Mouse (Mus musculus): ENCODE measurements around the gene Cdk17.

DNA sequence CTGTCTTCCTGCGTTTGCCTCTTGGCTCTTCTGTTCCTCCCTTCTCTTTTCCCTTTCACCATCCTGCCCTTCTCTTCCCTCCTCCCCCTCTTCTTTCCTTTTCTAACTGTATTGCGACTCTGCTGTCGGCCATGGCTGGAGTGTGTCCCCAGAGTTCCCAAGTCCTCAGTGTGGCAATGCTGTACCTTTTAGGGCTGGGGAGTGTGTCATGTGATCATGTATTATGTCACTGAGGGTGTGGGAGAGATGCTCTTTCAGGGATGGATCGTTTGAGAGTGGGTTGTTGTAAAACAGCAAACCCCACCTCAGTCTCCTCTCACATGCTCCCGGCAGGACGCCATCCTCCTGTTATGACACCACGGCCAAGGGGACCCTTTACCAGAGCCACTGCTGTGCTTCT lies 120.4 kb downstream of the Cdk17 start:
- TF ChIP-seq CTCF (IDR thresholded peaks at IDR 0.05; ENCODE audit: low read depth, low read length) (no peak), POLR2A (IDR thresholded peaks at IDR 0.05; ENCODE audit: extremely low read depth, insufficient read depth, low read length) (no peak)

All from liver, adult 2 months (tissue).